Comparison of ENCODE assay signal across 24 mouse cellular contexts in the genomic region with DNA sequence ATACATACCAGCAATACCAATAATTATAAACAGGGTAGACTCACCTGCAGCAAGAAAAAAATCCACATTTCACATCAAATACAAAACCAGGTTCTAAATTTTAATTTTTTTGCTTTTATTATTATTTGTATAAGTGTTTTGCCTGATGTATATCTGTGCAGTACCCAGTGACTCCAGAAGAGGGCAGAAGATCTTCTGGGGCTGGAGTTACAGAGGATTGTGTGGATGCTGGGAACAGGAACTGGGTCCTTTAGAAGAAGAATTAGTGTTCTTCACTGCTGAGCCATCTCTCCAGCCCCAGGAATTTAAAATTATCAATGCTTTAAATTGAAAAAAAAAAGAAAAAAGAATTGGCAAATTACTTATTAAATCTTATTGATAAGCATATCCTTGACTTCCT.
A peak's percentile ranks its signal among the peaks of the same experiment; 100 is the strongest.
DNase-seq lines count a peak whose midpoint lies in the region; ATAC-seq and TF ChIP-seq lines count a peak whose summit lies in the region.
"Had no signal": no experiment of that assay in that cellular context is flagged by ENCODE, and none has a peak within 500 bp of the region (broad histone marks: within the 10 kb centered on the region; RNA-seq: fewer than 3 reads in every experiment).

No protein-coding gene starts in this region.

- intact Hi-C loops in gastrocnemius, adult 2 months (cut with DNase I): loop anchor here (5.0 kb wide), 1 partner anchor 63 kb away; no protein-coding TSS in a partner anchor

- TF ChIP-seq RAD21 in MEL (IDR thresholded peaks at IDR 0.05; ENCODE audit: low read depth, low read length): no peak

- H3K4me2 ChIP-seq in liver, postnatal 0 days (ENCODE audit: low read depth, low read length): no peak overlapping the region
- H3K4me2 ChIP-seq in liver, embryonic 12.5 days: no peak overlapping the region
- H3K4me2 ChIP-seq in stomach, postnatal 0 days (replicated peaks; ENCODE audit: low read depth): no peak overlapping the region
- H3K4me2 ChIP-seq: embryonic facial prominence, embryonic 15.5 days; heart, embryonic 13.5 days; lung, embryonic 14.5 days; neural tube, embryonic 13.5 days had no signal

- no peak for TF ChIP-seq EP300 in liver, postnatal 0 days (IDR thresholded peaks at IDR 0.05; ENCODE audit: low read depth)
- TF ChIP-seq EP300 in MEL (IDR thresholded peaks at IDR 0.05; ENCODE audit: low read depth in 1 of 2, low read length in 2 of 2): no peak
- no peak for TF ChIP-seq EP300 in stomach, postnatal 0 days (optimal IDR thresholded peaks at IDR 0.05)

- no peak overlapping the region for H3K27ac ChIP-seq in gastrocnemius, adult 2 months
- H3K27ac ChIP-seq in liver, postnatal 0 days (ENCODE audit: low read depth): no peak overlapping the region
- no peak overlapping the region for H3K27ac ChIP-seq in liver, embryonic 12.5 days
- H3K27ac ChIP-seq in MEL (ENCODE audit: control insufficient read depth, low read depth, low read length): peak overlapping the region; percentile 91
- H3K27ac ChIP-seq in stomach, postnatal 0 days (replicated peaks): no peak overlapping the region
- H3K27ac ChIP-seq: embryonic facial prominence, embryonic 15.5 days; heart, embryonic 13.5 days; neural tube, embryonic 13.5 days had no signal

- ATAC-seq in liver, postnatal 0 days: no peak
- ATAC-seq in liver, embryonic 12.5 days: no peak
- no peak for ATAC-seq in stomach, postnatal 0 days (ENCODE audit: low FRiP score, low TSS enrichment)
- ATAC-seq: forebrain, embryonic 14.5 days; inflammation-experienced regulatory T-cells, adult 6 months had no signal

- H3K36me3 ChIP-seq in liver, postnatal 0 days (replicated peaks; ENCODE audit: insufficient read depth, low read length): no peaks in the 10 kb centered on the region
- H3K36me3 ChIP-seq in liver, embryonic 12.5 days: no peaks in the 10 kb centered on the region
- peaks cover 0 to 14% of the 10 kb centered on the region in 2 experiments; a peak in 2 of 4 replicates for H3K36me3 ChIP-seq in MEL (ENCODE audit: control insufficient read depth in 1 of 2, insufficient read depth in 2 of 2, low read length in 2 of 2)
- H3K36me3 ChIP-seq in stomach, postnatal 0 days (ENCODE audit: control insufficient read depth, insufficient read depth, low read length): no peaks in the 10 kb centered on the region
- H3K36me3 ChIP-seq: embryonic facial prominence, embryonic 15.5 days; heart, embryonic 13.5 days; neural tube, embryonic 13.5 days had no signal

- peak; percentile 34; the same call in 1 of the 2 replicates for TF ChIP-seq CTCF in gastrocnemius, adult 2 months (IDR thresholded peaks at IDR 0.05)
- 0 out of 2 replicates have a peak, but pooled peaks have one; percentile 4 for TF ChIP-seq CTCF in liver, postnatal 0 days (IDR thresholded peaks at IDR 0.05; ENCODE audit: low read depth)
- TF ChIP-seq CTCF in MEL (IDR thresholded peaks at IDR 0.05 in 2 of 3, conservative IDR thresholded peaks at IDR 0.05 in 1 of 3; ENCODE audit: control insufficient read depth in 1 of 3, insufficient read depth in 1 of 3, low read depth in 2 of 3, low read length in 3 of 3, poor library complexity in 1 of 3, severe bottlenecking in 1 of 3): peak in 2 of 3 experiments; percentile 9 to 14; a peak in 1 of 6 replicates
- peak; percentile 14; the same call in 1 of the 2 replicates for TF ChIP-seq CTCF in stomach, postnatal 0 days (IDR thresholded peaks at IDR 0.05; ENCODE audit: low read depth)

- H3K27me3 ChIP-seq in liver, postnatal 0 days (ENCODE audit: insufficient read depth, low read length): no peaks in the 10 kb centered on the region
- H3K27me3 ChIP-seq in liver, embryonic 12.5 days (replicated peaks): no peaks in the 10 kb centered on the region
- H3K27me3 ChIP-seq in MEL (ENCODE audit: control insufficient read depth in 1 of 2, insufficient read depth in 2 of 2, low read length in 2 of 2): no peaks in the 10 kb centered on the region
- H3K27me3 ChIP-seq in stomach, postnatal 0 days (ENCODE audit: control insufficient read depth, insufficient read depth, low read length): no peaks in the 10 kb centered on the region
- H3K27me3 ChIP-seq: embryonic facial prominence, embryonic 15.5 days; heart, embryonic 13.5 days had no signal

- TF ChIP-seq POLR2A in MEL (IDR thresholded peaks at IDR 0.05; ENCODE audit: control insufficient read depth in 1 of 2, insufficient read depth in 1 of 2, low read depth in 1 of 2, low read length in 2 of 2, poor library complexity in 1 of 2): no peak

- no peaks in the 10 kb centered on the region for H3K79me2 ChIP-seq in MEL (ENCODE audit: control insufficient read depth, insufficient read depth, low read length, poor library complexity)

- H3K4me1 ChIP-seq in liver, postnatal 0 days (ENCODE audit: insufficient read depth): no peaks in the 10 kb centered on the region
- H3K4me1 ChIP-seq in liver, embryonic 12.5 days: peaks cover 3% of the 10 kb centered on the region; the same call in 1 of the 2 replicates
- peaks cover 10 to 14% of the 10 kb centered on the region in 2 experiments; a peak in 3 of 4 replicates for H3K4me1 ChIP-seq in MEL (ENCODE audit: control insufficient read depth in 1 of 2, insufficient read depth in 2 of 2, low read length in 2 of 2)
- no peaks in the 10 kb centered on the region for H3K4me1 ChIP-seq in stomach, postnatal 0 days (replicated peaks; ENCODE audit: control insufficient read depth, insufficient read depth)
- H3K4me1 ChIP-seq: embryonic facial prominence, embryonic 15.5 days; heart, embryonic 13.5 days; neural tube, embryonic 13.5 days had no signal

- DNase-seq in gastrocnemius, adult 2 months: no peak
- DNase-seq in gastrocnemius, postnatal 4 days (ENCODE audit: low spot score in 2 of 2): no peak
- DNase-seq in liver, postnatal 0 days: no peak
- DNase-seq in MEL (ENCODE audit: low read depth, low spot score): peak; percentile 51
- DNase-seq in stomach, postnatal 0 days (ENCODE audit: low spot score): no peak
- DNase-seq in cerebellum, adult 11 months: no peak
- no peak for DNase-seq in urinary bladder, postnatal 10 days (ENCODE audit: low spot score)
- DNase-seq: adrenal gland, postnatal 10 days; cerebellum, adult 8-10 months; heart, postnatal 14 days; kidney, adult 18-20 months; kidney, postnatal 4 days; layer of hippocampus, adult 9-11 months; lung, embryonic 14.5 days; midbrain, embryonic 14.5 days; retina, postnatal 1 day; thymus, adult 2 months had no signal

- no peak overlapping the region for H3K9ac ChIP-seq in liver, postnatal 0 days (replicated peaks)
- H3K9ac ChIP-seq in liver, embryonic 12.5 days: no peak overlapping the region
- H3K9ac ChIP-seq in MEL (ENCODE audit: control insufficient read depth, low read depth, low read length, poor library complexity, severe bottlenecking): peak overlapping the region; percentile 53
- no peak overlapping the region for H3K9ac ChIP-seq in stomach, postnatal 0 days (ENCODE audit: low read length)
- H3K9ac ChIP-seq: embryonic facial prominence, embryonic 15.5 days; heart, embryonic 13.5 days; lung, embryonic 14.5 days; neural tube, embryonic 13.5 days had no signal

- no peak overlapping the region for H3K4me3 ChIP-seq in gastrocnemius, adult 2 months
- H3K4me3 ChIP-seq in liver, postnatal 0 days (ENCODE audit: low read depth, low read length): no peak overlapping the region
- H3K4me3 ChIP-seq in liver, embryonic 12.5 days: no peak overlapping the region
- peak overlapping the region; percentile 49 to 67; a peak in 3 of 4 replicates for H3K4me3 ChIP-seq in MEL (ENCODE audit: control insufficient read depth in 1 of 2, insufficient read depth in 1 of 2, low read depth in 2 of 2, low read length in 2 of 2)
- no peak overlapping the region for H3K4me3 ChIP-seq in stomach, postnatal 0 days (ENCODE audit: low read depth, low read length)
- H3K4me3 ChIP-seq: embryonic facial prominence, embryonic 15.5 days; heart, embryonic 13.5 days; myocyte; neural tube, embryonic 13.5 days had no signal

- no peaks in the 10 kb centered on the region for H3K9me3 ChIP-seq in liver, postnatal 0 days (ENCODE audit: low read length)
- no peaks in the 10 kb centered on the region for H3K9me3 ChIP-seq in liver, embryonic 12.5 days (replicated peaks)
- no peaks in the 10 kb centered on the region for H3K9me3 ChIP-seq in MEL (replicated peaks; ENCODE audit: insufficient read depth, low read length)
- H3K9me3 ChIP-seq in stomach, postnatal 0 days (ENCODE audit: control insufficient read depth, low read length): no peaks in the 10 kb centered on the region
- H3K9me3 ChIP-seq: embryonic facial prominence, embryonic 15.5 days; heart, embryonic 13.5 days; neural tube, embryonic 13.5 days had no signal

TF ChIP-seq in MEL, 35 proteins besides CTCF, POLR2A, EP300 and RAD21:
- no peak for TF ChIP-seq MAZ (IDR thresholded peaks at IDR 0.05; ENCODE audit: low read depth, low read length)
TF ChIP-seq in MEL: peak in this region for 0.

Comparison
In these comparisons a context has a peak if more than half of its experiments do, and no peak if none do; other contexts are left out.
1. H3K4me3 ChIP-seq: peak in MEL (2 of 2); none in gastrocnemius, adult 2 months (single experiment), liver, postnatal 0 days (single experiment), liver, embryonic 12.5 days (single experiment) and stomach, postnatal 0 days (single experiment).
2. Peak in every context shown above with its lines, with median percentiles within 50 percentile points of each other: CTCF ChIP-seq.